Mouse (Mus musculus) testis, adult 2 months (tissue): Measurements from ENCODE around the gene Siglecf. TPM values are rescaled to one million over a fixed set of nuclear protein-coding genes. Genes with fewer than 3 reads are reported as not detected.

ENCODE experiments used
- H3K27ac ChIP-seq: fragments of 200-500 bp; 2 replicates; pipeline ENCODE4 v1.5.1; 2012; ENCODE audit warnings: low read depth, low read length; ENCODE audit not compliant: control insufficient read depth, insufficient read depth
- H3K27me3 ChIP-seq: fragments of 200-500 bp; 2 replicates; pipeline ENCODE4 v1.6.1; 2012; ENCODE audit warnings: mild to moderate bottlenecking, low read length, moderate library complexity; ENCODE audit not compliant: control insufficient read depth, insufficient read depth
- H3K36me3 ChIP-seq: fragments of 200-500 bp; 2 replicates; pipeline ENCODE4 v1.6.1; 2012; ENCODE audit warnings: mild to moderate bottlenecking, low read length; ENCODE audit not compliant: control insufficient read depth, insufficient read depth
- H3K4me1 ChIP-seq: fragments of 200-500 bp; 2 replicates; pipeline ENCODE4 v1.6.1; 2012; ENCODE audit warnings: low read length; ENCODE audit not compliant: control insufficient read depth, insufficient read depth
- H3K4me3 ChIP-seq: fragments of 200-500 bp; 2 replicates; pipeline ENCODE4 v1.5.1; 2012; ENCODE audit warnings: low read depth, mild to moderate bottlenecking, low read length, moderate library complexity, mixed read lengths; ENCODE audit not compliant: control insufficient read depth
- CTCF ChIP-seq: fragments of 200-500 bp; IDR thresholded peaks from 2 replicates; pipeline ENCODE4 v1.5.1; 2012; ENCODE audit warnings: low read depth, mild to moderate bottlenecking, inconsistent platforms, low read length, moderate library complexity; ENCODE audit not compliant: control insufficient read depth, insufficient read depth, insufficient replicate concordance
- POLR2A ChIP-seq: fragments of 200-500 bp; IDR thresholded peaks from 2 replicates; pipeline ENCODE4 v1.6.1; 2012; ENCODE audit warnings: low read depth, mild to moderate bottlenecking, inconsistent platforms, low read length, moderate library complexity; ENCODE audit not compliant: control insufficient read depth
- polyA plus RNA-seq: library from polyadenylated mRNA; depleted of rRNA; stranded (reverse); fragments of >200 nt; gene quantifications from 2 replicates; pipeline ENCODE4 v1.2.3, GENCODE M21; 2012

Siglecf gene
- polyA plus RNA-seq, 1 experiment = 0.11 TPM

DNA sequence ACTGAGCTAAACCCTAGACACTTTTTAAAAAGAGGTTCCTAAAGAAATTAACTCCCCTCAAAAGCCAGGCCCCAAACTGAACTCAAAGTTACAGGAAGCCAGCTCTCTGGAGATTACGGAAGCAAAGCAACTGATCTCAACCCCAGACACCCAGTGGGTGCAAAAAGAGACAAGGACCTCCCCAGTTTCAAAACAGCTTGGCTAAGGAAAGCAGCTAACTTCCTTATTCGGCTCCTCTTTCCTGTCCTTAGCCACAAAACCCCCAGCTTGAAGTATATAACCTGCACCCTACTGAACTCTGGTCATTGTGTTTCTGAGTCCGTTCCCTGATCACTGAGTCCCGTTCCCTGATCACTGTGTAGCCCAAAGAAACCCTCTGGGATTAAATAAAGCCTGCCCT lies 2.0 kb downstream of the Siglecf start:
- no peaks in the 10 kb centered on the region for H3K36me3 ChIP-seq
- TF ChIP-seq POLR2A (no peak), CTCF (no peak)
- H3K27me3 ChIP-seq = no peaks in the 10 kb centered on the region
- no peak overlapping the region for H3K4me3 ChIP-seq
- H3K27ac ChIP-seq = no peak overlapping the region
- H3K4me1 ChIP-seq = peaks cover 4% of the 10 kb centered on the region

DNA sequence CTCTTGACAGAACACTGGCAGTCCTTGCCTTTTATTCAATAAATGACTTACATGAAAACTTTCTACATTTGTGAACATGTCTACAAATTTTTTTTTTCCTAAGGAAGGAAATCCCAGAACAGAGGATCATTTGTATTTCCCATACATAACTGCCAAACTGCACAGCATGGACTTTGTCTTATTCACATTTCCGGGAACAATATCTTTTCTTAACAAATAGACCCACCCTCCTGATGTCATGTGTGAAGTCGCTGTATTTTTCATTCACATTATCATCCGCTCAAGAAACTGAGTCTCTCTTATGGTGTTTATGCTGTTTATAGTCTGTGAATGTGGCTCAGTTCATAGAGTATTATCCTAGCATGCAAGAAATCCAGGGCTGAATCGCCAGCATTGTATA lies 2.6 kb downstream of the Siglecf start:
- H3K4me3 ChIP-seq = no peak overlapping the region

DNA sequence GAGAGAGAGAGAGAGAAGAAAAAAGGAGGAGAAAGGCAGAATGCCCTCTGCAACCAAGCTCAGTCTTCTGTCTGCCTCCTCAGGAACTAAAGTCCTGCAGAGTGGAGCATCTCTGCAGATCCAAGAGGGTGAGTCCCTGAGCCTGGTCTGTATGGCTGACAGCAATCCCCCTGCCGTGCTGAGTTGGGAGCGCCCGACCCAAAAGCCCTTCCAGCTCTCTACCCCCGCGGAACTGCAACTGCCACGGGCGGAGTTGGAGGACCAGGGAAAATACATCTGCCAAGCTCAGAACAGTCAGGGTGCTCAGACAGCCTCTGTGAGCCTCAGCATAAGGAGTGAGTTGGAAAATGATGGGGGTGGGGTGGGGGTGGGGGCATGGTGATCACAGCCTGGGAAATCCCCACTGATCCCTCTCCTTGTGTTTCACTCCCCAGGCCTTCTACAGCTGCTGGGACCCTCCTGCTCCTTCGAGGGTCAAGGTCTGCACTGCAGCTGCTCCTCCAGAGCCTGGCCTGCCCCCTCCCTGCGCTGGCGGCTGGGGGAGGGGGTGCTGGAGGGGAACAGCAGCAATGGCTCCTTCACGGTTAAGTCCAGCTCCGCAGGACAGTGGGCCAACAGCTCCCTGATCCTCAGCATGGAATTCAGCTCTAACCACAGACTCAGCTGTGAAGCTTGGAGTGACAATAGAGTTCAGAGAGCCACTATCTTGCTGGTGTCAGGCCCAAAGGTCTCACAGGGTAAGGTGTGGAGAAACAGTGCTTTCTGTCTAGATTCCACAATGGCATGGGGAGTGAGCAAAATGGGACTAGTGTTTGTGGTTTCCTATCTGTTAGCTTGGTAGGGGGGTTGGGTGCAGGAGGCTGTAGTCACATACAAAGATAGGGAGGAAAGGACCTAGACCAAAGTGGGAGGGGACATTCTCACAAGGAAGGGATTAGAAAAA lies 4.0 kb downstream of the Siglecf start:
- H3K36me3 ChIP-seq = no peaks in the 10 kb centered on the region
- peaks cover 4% of the 10 kb centered on the region for H3K4me1 ChIP-seq
- H3K27me3 ChIP-seq = no peaks in the 10 kb centered on the region
- H3K4me3 ChIP-seq = no peak overlapping the region
- TF ChIP-seq CTCF (no peak), POLR2A (no peak)
- H3K27ac ChIP-seq = no peak overlapping the region

More for the DNA sequence above, 2.6 kb downstream of the Siglecf start:
- Histone ChIP-seq H3K4me1 (peaks cover 4% of the 10 kb centered on the region), H3K36me3 (no peaks in the 10 kb centered on the region), H3K27me3 (no peaks in the 10 kb centered on the region), H3K27ac (no peak overlapping the region)
- TF ChIP-seq POLR2A (no peak), CTCF (no peak)

DNA sequence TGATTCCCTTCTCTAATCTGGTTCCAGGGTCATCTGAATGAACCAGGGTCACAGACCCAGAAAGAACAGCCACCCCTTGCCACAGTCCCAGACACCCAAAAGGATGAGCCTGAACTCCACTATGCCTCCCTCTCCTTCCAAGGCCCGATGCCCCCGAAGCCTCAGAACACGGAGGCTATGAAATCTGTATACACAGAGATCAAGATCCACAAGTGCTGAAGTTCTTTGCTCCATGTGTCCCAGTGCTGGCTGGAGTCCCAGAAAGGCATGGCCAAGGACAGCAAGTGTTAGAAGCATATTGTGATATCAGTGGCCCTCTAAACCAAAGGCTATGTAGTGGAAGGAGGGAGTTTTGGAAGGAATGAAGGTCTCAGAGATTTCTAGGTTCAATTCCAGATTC lies 7.4 kb downstream of the Siglecf start:
- no peak overlapping the region for H3K27ac ChIP-seq

GRCm38 (mm10) chr7:43361442-43361841 lies 10.3 kb downstream of the Siglecf start:
- TF ChIP-seq POLR2A (no peak), CTCF (no peak)
- H3K27me3 ChIP-seq = no peaks in the 10 kb centered on the region
- H3K4me1 ChIP-seq = no peaks in the 10 kb centered on the region
- H3K27ac ChIP-seq = no peak overlapping the region
- H3K36me3 ChIP-seq = no peaks in the 10 kb centered on the region
- no peak overlapping the region for H3K4me3 ChIP-seq

More for the DNA sequence above, 7.4 kb downstream of the Siglecf start:
- H3K4me3 ChIP-seq = no peak overlapping the region
- no peaks in the 10 kb centered on the region for H3K27me3 ChIP-seq
- no peak for TF ChIP-seq CTCF
- no peak for TF ChIP-seq POLR2A
- H3K36me3 ChIP-seq = no peaks in the 10 kb centered on the region
- H3K4me1 ChIP-seq = peaks cover 4% of the 10 kb centered on the region

DNA sequence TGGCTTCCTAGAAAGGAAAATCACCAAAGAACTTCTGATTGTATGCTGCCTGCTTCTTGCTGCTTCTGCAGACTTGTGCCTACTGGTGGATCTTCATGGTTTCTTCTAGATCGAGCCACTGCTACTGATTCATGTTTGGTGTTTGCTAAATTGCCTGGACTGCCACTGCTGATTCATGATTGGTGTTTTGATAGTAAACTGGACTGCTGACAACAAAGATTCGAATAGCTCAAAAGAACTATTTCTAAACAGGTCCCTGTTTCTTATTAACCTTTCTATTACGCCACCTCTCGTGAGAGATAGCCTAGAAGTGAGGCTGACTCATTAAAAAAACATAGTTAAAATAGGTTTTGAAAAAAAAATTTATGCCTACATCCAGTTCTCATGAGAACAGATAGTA lies 10.9 kb downstream of the Siglecf start:
- H3K4me3 ChIP-seq = no peak overlapping the region
- TF ChIP-seq CTCF (no peak), POLR2A (no peak)
- no peak overlapping the region for H3K27ac ChIP-seq
- no peaks in the 10 kb centered on the region for H3K36me3 ChIP-seq
- H3K4me1 ChIP-seq = no peaks in the 10 kb centered on the region
- H3K27me3 ChIP-seq = no peaks in the 10 kb centered on the region

DNA sequence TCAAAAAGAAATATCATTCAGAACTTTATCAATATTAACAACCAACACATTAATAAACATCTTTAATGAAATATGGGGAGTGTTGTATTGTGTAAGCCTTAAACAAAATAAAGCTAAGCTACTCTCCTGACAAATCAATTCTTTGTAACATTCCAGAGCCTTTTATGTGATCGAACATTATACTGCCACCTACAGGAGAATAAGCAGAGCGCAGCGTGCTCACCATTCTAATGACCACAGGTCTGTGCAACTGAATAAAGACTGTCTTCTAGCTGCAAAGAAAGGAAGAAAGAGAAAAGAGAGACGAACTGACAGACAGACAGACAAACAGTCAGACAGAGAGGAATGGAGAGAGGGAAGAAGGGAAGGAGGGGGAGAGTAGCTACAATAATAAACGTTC lies 27.1 kb downstream of the Siglecf start:
- no peaks in the 10 kb centered on the region for H3K4me1 ChIP-seq
- TF ChIP-seq CTCF (no peak), POLR2A (no peak)

More for the DNA sequence above, 27.1 kb downstream of the Siglecf start:
- no peaks in the 10 kb centered on the region for H3K36me3 ChIP-seq
- H3K27ac ChIP-seq = no peak overlapping the region
- no peaks in the 10 kb centered on the region for H3K27me3 ChIP-seq
- H3K4me3 ChIP-seq = no peak overlapping the region
